Mouse (Mus musculus) retina, embryonic 14.5 days (tissue): ENCODE measurements around the gene Icam5.

Experiments
- DNase-seq: peaks from one replicate; pipeline ENCODE4 v3.0.0-alpha.2; 2015; ENCODE audit warnings: low spot score

The Icam5 gene

GRCm38 (mm10) chr9:21014691-21015570, 16.9 kb upstream of the Icam5 start:
- DNase-seq: no peak

GRCm38 (mm10) chr9:21015571-21016130, 16.2 kb upstream of the Icam5 start, which contains the start of gene Icam1:
TSS of gene Icam1 (plus strand) at chr9:21015985.
- DNase-seq: no peak

GRCm38 (mm10) chr9:21016331-21017176, 15.3 kb upstream of the Icam5 start:
- DNase-seq: no peak

- DNase-seq: no peak
Observed at GRCm38 (mm10) chr9:21017177-21017575, 14.7 kb upstream of the Icam5 start.

GRCm38 (mm10) chr9:21018600-21018999, 13.3 kb upstream of the Icam5 start:
- DNase-seq: no peak

- no peak for DNase-seq
Observed at GRCm38 (mm10) chr9:21021363-21021762, 10.5 kb upstream of the Icam5 start.

GRCm38 (mm10) chr9:21022288-21022687, 9.6 kb upstream of the Icam5 start:
- DNase-seq: no peak

GRCm38 (mm10) chr9:21022726-21023125, 9.1 kb upstream of the Icam5 start:
- DNase-seq: no peak

GRCm38 (mm10) chr9:21025258-21025810, 6.5 kb upstream of the Icam5 start:
- DNase-seq: no peak

- no peak for DNase-seq
Observed at GRCm38 (mm10) chr9:21026849-21027248, 5.0 kb upstream of the Icam5 start.

- DNase-seq: peak; percentile 27
Observed at GRCm38 (mm10) chr9:21027774-21028290, 4.0 kb upstream of the Icam5 start.

GRCm38 (mm10) chr9:21028560-21029110, 3.2 kb upstream of the Icam5 start:
- no peak for DNase-seq

GRCm38 (mm10) chr9:21029291-21030054, 2.4 kb upstream of the Icam5 start, which contains the start of gene Icam4:
TSS of gene Icam4 (plus strand) at chr9:21029373.
- peak; percentile 85 for DNase-seq

- no peak for DNase-seq
Observed at GRCm38 (mm10) chr9:21030055-21030600, 1.7 kb upstream of the Icam5 start.

GRCm38 (mm10) chr9:21030781-21031250, 1.1 kb upstream of the Icam5 start:
- peak; percentile 91 for DNase-seq

GRCm38 (mm10) chr9:21031251-21031895, 500 bp upstream of the Icam5 start:
- peak; percentile 61 for DNase-seq

GRCm38 (mm10) chr9:21032491-21032890, 618 bp downstream of the Icam5 start:
- DNase-seq: no peak

GRCm38 (mm10) chr9:21033136-21033535, 1.3 kb downstream of the Icam5 start:
- DNase-seq: peak; percentile 87

- peak; percentile 52 for DNase-seq
Observed at GRCm38 (mm10) chr9:21034481-21035085, 2.7 kb downstream of the Icam5 start.
